Mouse (Mus musculus) heart, adult 2 months (tissue): ENCODE data around the gene Rpl21.

Source experiments
- CTCF ChIP-seq: fragments of 200-600 bp; IDR thresholded peaks from 2 replicates; pipeline ENCODE4 v1.8.1; 2022; ENCODE audit warnings: antibody characterized with exemption, mild to moderate bottlenecking, moderate library complexity
- EP300 ChIP-seq: fragments of 200-500 bp; IDR thresholded peaks from 2 replicates; pipeline ENCODE4 v1.6.1; 2011; ENCODE audit warnings: low read depth, low read length, control low read depth; ENCODE audit not compliant: insufficient read depth
- POLR2A ChIP-seq: fragments of 200-500 bp; IDR thresholded peaks from 2 replicates; pipeline ENCODE4 v1.6.1; 2011; ENCODE audit warnings: mild to moderate bottlenecking, low read depth, low read length, control low read depth; ENCODE audit not compliant: insufficient read depth

DNA sequence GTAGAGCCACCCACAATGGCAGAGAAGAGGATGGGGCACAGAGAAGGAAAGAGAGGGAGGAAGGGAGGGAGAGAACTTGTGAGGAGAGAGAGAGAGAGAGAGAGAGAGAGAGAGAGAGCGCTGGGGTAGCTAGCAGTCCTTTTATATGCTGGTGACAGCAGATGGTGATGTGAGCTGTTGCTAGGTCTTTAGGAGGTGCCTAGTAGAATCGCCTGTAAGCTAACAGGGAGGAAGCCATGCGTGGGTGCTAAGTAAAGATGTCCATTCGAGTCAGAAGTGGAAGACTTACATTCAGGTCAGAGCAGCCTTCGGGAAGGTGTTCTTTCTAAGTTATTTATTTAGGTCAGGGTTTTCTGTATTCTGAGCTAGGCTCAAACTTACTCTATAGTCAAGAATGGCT, 22.7 kb upstream of the Rpl21 start:
- TF ChIP-seq POLR2A (no peak), CTCF (no peak), EP300 (no peak)
